Mouse (Mus musculus): ENCODE results near the gene Atraid.

The Atraid gene

DNA sequence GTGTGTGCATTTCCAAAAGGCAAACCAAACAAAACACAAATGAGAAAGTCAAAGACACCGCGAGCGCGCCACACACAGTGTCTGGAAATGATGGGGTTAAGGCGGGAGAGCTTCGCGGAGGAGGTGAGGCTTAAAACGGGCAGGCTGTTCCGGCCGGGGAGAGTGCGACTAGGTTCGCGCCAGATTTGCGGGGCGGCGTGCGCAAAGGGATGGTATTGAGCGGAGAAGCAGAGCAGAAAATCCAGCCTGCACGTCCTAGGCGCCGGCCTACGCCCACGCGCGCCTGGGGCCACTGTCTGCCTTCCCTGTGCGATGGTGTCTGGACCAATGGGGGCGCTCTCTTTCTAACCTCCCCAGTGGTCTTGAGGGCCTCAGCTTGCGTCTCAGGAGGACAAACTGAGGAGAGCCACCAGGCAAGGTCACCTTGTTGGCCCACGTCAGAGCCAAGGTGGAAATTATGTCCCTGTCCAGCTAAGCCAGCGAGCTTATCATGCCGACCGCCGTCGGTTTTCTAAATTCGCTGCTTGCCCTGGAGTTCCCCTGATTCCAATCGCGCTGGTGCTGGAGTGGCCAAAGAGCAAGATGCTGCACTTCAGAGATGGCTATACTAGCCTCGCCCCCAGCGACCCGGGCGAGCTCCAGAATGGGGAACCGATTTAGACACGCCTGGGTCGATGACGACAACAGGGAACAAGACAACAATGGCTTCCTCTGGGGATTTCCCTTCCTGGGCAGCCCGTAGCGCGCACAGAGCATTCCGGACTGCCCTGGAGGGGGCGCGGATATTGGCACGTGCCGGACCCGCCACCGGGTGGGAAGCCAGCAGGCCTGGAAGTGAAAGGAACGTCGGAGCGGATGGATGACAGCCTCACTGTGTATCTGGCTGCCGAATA, 46.9 kb downstream of the Atraid start:
- DNase-seq (ENCODE audit: low spot score), result peak; percentile 81

DNA sequence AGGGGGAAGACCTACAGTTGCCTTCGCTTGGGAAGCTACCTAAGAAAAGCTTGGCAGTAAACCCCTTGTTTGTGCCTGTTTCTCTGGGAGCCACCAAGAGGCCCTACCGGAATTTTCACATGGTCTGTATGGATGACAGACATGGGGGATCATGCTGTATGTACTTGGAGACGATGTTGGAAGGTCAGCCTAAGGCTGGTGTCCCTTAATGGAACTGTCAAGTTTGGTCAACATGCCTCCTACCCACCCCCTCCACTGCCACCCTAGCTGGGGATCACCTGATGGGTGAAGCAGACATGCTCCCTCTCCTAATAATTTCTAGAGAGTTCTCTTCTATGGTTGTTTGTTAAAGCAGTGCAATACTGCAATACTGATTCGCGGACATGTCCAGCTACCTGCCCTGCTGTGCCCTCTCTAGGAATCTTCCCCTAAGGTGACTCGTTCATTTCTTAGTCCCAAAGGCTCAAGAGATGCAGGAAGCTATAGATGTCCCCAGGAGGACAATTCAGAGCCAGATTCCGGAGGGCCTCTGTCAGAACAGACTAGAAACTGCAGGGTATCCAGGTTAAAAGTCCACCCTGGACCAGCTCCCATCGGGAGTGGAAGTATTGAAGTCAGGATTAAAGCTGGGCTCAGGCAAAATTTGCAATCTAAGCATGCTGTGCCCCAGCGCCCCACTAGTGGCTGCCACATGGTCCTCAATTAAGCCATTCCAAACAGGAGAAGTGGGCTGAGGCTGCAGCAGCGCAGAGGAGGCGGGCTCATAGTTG, 47.8 kb downstream of the Atraid start:
- DNase-seq (ENCODE audit: low spot score), result peak; percentile 24

All from MN1 (cell line).